Mouse (Mus musculus) gastrocnemius, postnatal 36 days (tissue): ENCODE measurements around the gene Taf5. TPM values are rescaled to one million over a fixed set of nuclear protein-coding genes. Genes with fewer than 3 reads are reported as not detected.

Experiments
- DNase-seq, 2 experiments: peaks; one replicate each; pipeline ENCODE4 v3.0.0; 2022
- intact Hi-C: fragments of 180-260 bp; cut with DNase I; formaldehyde crosslinking; loops from one replicate; pipeline ENCODE4 v1.15.1; 2025
- total RNA-seq, 2 experiments: library from RNA; stranded (reverse); gene quantifications; 2 replicates each; pipeline ENCODE4 v1.2.3; 2021

Gene Taf5
- total RNA-seq, 2 experiments from 2014 or later: 2.1 to 2.8 TPM

- DNase-seq: no peak
- intact Hi-C loops: no loop called here
Observed at GRCm38 (mm10) chr19:47057684-47058083, 9.9 kb upstream of the Taf5 start.

DNA sequence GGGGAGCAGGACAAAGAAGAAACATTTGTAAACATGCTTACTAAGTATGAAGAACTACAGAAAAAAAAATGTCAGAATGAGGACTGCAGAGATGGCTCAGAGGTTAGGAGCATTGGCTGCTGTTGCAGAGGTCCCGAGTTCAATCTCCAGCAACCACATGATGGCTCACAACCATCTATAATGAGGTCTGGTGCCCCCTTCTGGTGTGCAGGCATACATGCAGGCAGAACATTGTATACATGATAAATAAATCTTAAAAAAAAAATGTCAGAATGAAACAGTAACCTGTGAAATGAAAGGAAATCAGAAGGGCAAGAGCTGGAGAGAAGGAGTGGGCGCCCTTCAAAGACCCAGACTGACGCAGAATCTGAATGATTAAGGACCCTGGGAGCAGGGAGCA lies 1.7 kb upstream of the Taf5 start:
- DNase-seq: no peak
- intact Hi-C loops: no loop called here

GRCm38 (mm10) chr19:47067924-47068611 lies 522 bp downstream of the Taf5 start:
- intact Hi-C loops: no loop called here
- DNase-seq: peak; percentile 75 to 80

DNA sequence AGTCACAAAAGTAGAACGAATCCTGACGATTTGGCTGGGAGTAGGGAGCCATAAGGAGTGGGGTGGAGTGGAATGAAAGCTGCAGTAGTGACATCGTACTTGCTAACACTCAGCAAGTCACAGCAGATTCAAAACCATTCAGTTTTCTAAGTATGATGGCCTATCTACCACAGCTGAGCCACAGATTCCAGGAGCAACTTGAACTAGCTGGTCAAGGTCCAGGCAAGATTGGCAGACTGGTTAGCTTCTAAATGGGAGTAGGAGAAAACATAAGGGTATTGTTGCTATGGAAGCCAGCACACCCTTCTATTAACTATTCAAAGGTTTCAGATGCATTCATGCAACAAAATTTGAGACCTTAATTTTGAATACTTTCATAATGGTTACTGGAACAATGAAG lies 20.7 kb downstream of the Taf5 start:
- DNase-seq: no peak
- intact Hi-C loops: no loop called here

GRCm38 (mm10) chr19:47089718-47090525 lies 22.4 kb downstream of the Taf5 start:
- DNase-seq: no peak
- intact Hi-C loops: no loop called here

- intact Hi-C loops: no loop called here
- DNase-seq: peak; percentile 87 to 94
Observed at GRCm38 (mm10) chr19:47090550-47091156, 23.1 kb downstream of the Taf5 start, which contains the start of the genes Usmg5 and Pdcd11. TSS of gene Usmg5 (minus strand) at chr19:47090647. TSS of gene Pdcd11 (plus strand) at chr19:47090768.

DNA sequence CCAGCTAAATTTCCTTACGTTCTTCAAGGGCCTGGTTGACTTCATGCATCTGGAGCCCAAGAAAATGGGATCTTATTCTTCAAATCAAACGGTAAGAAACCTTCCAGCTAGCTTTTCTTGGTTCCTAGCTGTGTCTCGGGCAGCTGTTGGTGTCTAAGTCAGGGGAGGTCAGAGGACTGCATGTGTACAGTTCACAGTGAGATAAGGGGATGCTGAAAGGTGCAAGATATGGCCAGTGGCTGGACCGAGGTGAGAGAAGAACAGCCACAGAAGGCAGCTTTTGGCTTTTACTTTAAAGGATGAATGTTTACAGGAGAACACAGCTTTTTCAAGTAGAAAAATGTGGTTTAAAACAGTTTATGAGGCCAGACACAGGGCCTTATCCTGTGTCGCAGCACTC lies 33.5 kb downstream of the Taf5 start:
- intact Hi-C loops: no loop called here
- DNase-seq: no peak

- intact Hi-C loops: no loop called here
- DNase-seq: no peak
Observed at GRCm38 (mm10) chr19:47104641-47105271, 37.2 kb downstream of the Taf5 start.

DNA sequence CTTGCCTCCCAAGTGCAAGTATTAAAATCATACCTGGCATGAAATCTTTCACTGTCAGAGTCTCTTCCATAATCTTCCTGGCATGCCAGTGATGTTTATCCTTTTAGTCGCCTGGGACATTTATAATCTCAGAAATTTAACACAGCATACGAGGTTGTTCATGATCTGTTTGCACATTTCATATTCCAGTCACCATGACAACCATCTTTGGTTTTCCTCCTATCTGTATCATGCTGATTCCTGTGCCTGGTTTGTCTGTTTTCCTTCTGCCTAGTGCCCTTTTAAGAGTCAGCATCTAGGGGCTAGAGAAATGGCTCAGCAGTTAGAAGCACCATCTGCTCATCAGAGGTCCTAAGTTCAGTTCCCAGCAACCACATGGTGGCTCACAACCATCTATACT lies 51.1 kb downstream of the Taf5 start:
- no peak for DNase-seq
- intact Hi-C loops: no loop called here

DNA sequence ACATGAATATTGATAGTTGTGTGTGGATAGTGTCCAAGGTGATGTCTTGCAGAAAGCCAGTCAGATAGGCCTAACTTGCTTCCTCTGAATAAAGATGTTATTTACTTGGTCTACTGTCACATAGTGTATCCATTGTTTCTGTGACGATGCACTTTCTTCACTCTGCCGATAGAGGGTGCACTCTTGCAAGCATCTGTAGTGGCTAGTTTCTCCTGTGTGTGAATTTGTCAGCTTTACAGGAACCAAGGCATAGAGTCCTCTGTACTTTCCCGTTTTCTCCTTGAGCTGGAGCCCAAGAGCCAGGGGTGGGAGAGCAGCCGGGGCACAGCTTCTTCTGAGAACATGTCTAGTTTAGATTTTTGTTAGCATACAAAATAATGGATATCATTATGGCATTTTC lies 53.5 kb downstream of the Taf5 start:
- intact Hi-C loops: no loop called here
- DNase-seq: no peak

DNA sequence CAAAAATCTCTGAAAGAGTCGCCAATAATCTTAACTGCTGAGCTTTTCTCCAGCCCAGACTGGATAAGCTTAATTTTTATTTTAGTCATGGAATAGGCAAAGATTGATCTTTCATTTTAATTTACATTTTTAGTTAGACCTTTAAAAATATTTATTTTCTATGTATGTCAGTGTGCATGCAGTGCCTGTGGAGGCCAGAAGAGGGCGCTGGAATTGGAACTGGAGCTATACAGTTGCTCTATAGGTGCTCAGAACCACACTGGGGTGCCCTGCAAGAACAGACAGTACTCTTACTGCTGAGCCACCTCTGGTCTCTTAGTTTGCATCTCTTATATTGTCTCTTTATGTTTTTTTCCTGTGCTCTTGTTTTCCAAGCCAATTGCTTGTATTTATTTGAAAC lies 55.3 kb downstream of the Taf5 start:
- no peak for DNase-seq
- intact Hi-C loops: loop anchor here (1.0 kb wide), 1 partner anchor 43 kb away; no protein-coding TSS in a partner anchor

DNA sequence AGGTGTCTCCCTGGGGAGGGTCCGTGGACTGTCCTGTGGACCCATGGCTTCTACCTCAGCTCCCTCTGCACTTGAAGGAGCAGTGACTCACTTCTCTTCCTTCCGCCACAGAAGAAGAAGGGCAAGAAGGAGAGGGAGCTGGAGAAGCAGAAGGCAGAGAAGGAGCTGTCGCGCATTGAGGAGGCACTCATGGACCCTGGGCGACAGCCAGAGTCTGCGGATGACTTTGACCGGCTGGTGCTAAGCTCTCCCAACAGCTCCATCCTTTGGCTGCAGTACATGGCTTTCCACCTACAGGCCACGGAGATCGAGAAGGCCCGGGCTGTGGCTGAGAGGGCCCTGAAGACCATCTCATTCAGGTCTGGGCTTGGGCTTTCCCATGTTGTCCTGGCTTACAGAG lies 60.6 kb downstream of the Taf5 start:
- intact Hi-C loops: loop anchor here (5.0 kb wide), 1 partner anchor 129 kb away; no protein-coding TSS in a partner anchor

GRCm38 (mm10) chr19:47128835-47129234 lies 61.3 kb downstream of the Taf5 start:
- DNase-seq: no peak
- intact Hi-C loops: loop anchor here (5.0 kb wide), 1 partner anchor 128 kb away; no protein-coding TSS in a partner anchor

More for the DNA sequence above, 60.6 kb downstream of the Taf5 start:
- no peak for DNase-seq

DNA sequence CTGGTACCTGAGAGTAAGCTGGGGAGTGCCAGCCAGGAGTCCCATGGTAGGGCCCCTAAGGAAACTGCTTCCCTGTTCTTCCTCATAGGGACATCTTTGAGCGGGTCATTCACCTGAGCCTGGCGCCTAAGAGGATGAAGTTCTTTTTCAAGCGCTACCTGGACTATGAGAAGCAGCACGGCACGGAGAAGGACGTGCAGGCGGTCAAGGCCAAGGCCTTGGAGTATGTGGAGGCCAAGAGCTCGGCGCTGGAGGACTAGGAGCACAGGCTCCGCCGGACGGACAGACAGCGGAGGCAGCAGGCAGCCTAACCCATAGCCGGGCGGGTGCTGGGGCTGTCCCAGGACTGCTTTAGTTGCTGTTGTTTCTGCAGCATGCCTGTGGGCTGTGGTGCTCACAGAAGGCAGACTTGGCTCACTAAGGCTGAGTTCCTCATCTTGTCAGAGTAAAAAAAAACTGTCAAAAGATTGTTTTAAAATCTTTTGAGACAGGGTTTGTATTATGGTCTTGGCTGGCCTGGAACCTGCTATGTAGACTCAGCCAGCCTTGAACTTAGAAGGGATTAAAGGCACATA lies 63.1 kb downstream of the Taf5 start:
- intact Hi-C loops: no loop called here
- DNase-seq: no peak

Other genes with a start within 250 kb of the Taf5 start
- not detected for gene Ina, start 53.0 kb upstream of the Taf5 start, total RNA-seq
- gene Nt5c2, start 52.6 kb upstream of the Taf5 start, total RNA-seq: 10 to 100 TPM in 1 of 2 experiments, 1 to 10 TPM in 1; 6.3 to 10.2 TPM
- gene Pcgf6, start 16.8 kb upstream of the Taf5 start, total RNA-seq: 1 to 10 TPM; 3.4 to 4.1 TPM
- gene Usmg5, start 22.9 kb downstream of the Taf5 start, total RNA-seq: 1,000 to 10,000 TPM; 1,041 to 1,197 TPM
- gene Pdcd11, start 23.0 kb downstream of the Taf5 start, total RNA-seq: 1 to 10 TPM; 6.4 to 8.0 TPM
- gene Calhm2, start 70.5 kb downstream of the Taf5 start, total RNA-seq: 1 to 10 TPM; 1.4 to 2.4 TPM
- gene Calhm1, start 76.5 kb downstream of the Taf5 start, total RNA-seq: not detected
- gene Calhm3, start 90.0 kb downstream of the Taf5 start, total RNA-seq: not detected
- gene Neurl1a, start 111.1 kb downstream of the Taf5 start, total RNA-seq: 100 to 1,000 TPM; 116 to 129 TPM